Comparison of ENCODE assay signal across 10 mouse cellular contexts in genomic region chr1:153661689-153662002, GRCm38 (mm10). TPM values are rescaled to one million over a fixed set of nuclear protein-coding genes. Genes with fewer than 3 reads are reported as not detected.
A peak's percentile ranks its signal among the peaks of the same experiment; 100 is the strongest.
DNase-seq lines count a peak whose midpoint lies in the region; ATAC-seq and TF ChIP-seq lines count a peak whose summit lies in the region.
"Had no signal": no experiment of that assay in that cellular context is flagged by ENCODE, and none has a peak within 500 bp of the region (broad histone marks: within the 10 kb centered on the region; RNA-seq: fewer than 3 reads in every experiment).

No protein-coding gene starts in this region.

- WGBS in liver, embryonic 12.5 days (ENCODE audit: insufficient replicate concordance), result 38% methylated on average over 4 of the region's 4 CpGs
- WGBS in forebrain, postnatal 0 days, result 32% methylated on average over 4 of the region's 4 CpGs
- 18% methylated on average over 4 of the region's 4 CpGs for WGBS in limb, embryonic 15.5 days
- WGBS in neural tube, embryonic 13.5 days, result 33% methylated on average over 4 of the region's 4 CpGs
- 86% methylated on average over 4 of the region's 4 CpGs for WGBS in thymus, adult 2 months

- no peak overlapping the region for H3K4me2 ChIP-seq in liver, embryonic 12.5 days
- peak overlapping the region; percentile 40 for H3K4me2 ChIP-seq in forebrain, postnatal 0 days (ENCODE audit: low read depth)
- no peak overlapping the region for H3K4me2 ChIP-seq in limb, embryonic 15.5 days
- H3K4me2 ChIP-seq in neural tube, embryonic 13.5 days, result peak overlapping the region; percentile 56
- H3K4me2 ChIP-seq: embryonic facial prominence, embryonic 12.5 days had no signal

- no peaks in the 10 kb centered on the region for H3K36me3 ChIP-seq in liver, embryonic 12.5 days
- H3K36me3 ChIP-seq in forebrain, postnatal 0 days (ENCODE audit: insufficient read depth), result no peaks in the 10 kb centered on the region
- H3K36me3 ChIP-seq in limb, embryonic 15.5 days, result no peaks in the 10 kb centered on the region
- H3K36me3 ChIP-seq in neural tube, embryonic 13.5 days, result no peaks in the 10 kb centered on the region
- H3K36me3 ChIP-seq in thymus, adult 2 months (ENCODE audit: control insufficient read depth, insufficient read depth, low read length), result no peaks in the 10 kb centered on the region
- H3K36me3 ChIP-seq: embryonic facial prominence, embryonic 12.5 days had no signal

- no peak overlapping the region for H3K4me3 ChIP-seq in liver, embryonic 12.5 days
- H3K4me3 ChIP-seq in forebrain, postnatal 0 days (ENCODE audit: low read depth, low read length), result 0 out of 2 replicates have a peak overlapping the region, but pooled peaks have one; percentile 3
- H3K4me3 ChIP-seq in limb, embryonic 15.5 days, result no peak overlapping the region
- H3K4me3 ChIP-seq in neural tube, embryonic 13.5 days, result peak overlapping the region; percentile 26
- H3K4me3 ChIP-seq in thymus, adult 2 months (ENCODE audit: control insufficient read depth, insufficient read depth, low read length), result no peak overlapping the region
- H3K4me3 ChIP-seq: embryonic facial prominence, embryonic 12.5 days had no signal

- TF ChIP-seq CTCF in forebrain, postnatal 0 days (IDR thresholded peaks at IDR 0.05; ENCODE audit: low read depth), result no peak
- TF ChIP-seq CTCF in thymus, adult 2 months (IDR thresholded peaks at IDR 0.05; ENCODE audit: borderline replicate concordance, control insufficient read depth, extremely low read depth, insufficient read depth, low read length, poor library complexity), result no peak

- H3K27ac ChIP-seq in liver, embryonic 12.5 days, result no peak overlapping the region
- peak overlapping the region; percentile 62 for H3K27ac ChIP-seq in forebrain, postnatal 0 days (ENCODE audit: low read depth, low read length)
- peak overlapping the region; percentile 29 for H3K27ac ChIP-seq in limb, embryonic 15.5 days
- peak overlapping the region; percentile 97 for H3K27ac ChIP-seq in neural tube, embryonic 13.5 days (replicated peaks)
- no peak overlapping the region for H3K27ac ChIP-seq in thymus, adult 2 months (ENCODE audit: control insufficient read depth, insufficient read depth, low read length)
- H3K27ac ChIP-seq: embryonic facial prominence, embryonic 12.5 days had no signal

- no peak overlapping the region for H3K9ac ChIP-seq in liver, embryonic 12.5 days
- H3K9ac ChIP-seq in forebrain, postnatal 0 days, result peak overlapping the region; percentile 28; the same call in 1 of the 2 replicates
- no peak overlapping the region for H3K9ac ChIP-seq in limb, embryonic 15.5 days
- peak overlapping the region; percentile 71 for H3K9ac ChIP-seq in neural tube, embryonic 13.5 days
- H3K9ac ChIP-seq: embryonic facial prominence, embryonic 12.5 days had no signal

- H3K27me3 ChIP-seq in liver, embryonic 12.5 days (replicated peaks), result peaks cover 33% of the 10 kb centered on the region
- H3K27me3 ChIP-seq in forebrain, postnatal 0 days (ENCODE audit: insufficient read depth, low read length), result no peaks in the 10 kb centered on the region
- H3K27me3 ChIP-seq in limb, embryonic 15.5 days, result peaks cover 11% of the 10 kb centered on the region; the same call in 1 of the 2 replicates
- H3K27me3 ChIP-seq in neural tube, embryonic 13.5 days, result no peaks in the 10 kb centered on the region
- no peaks in the 10 kb centered on the region for H3K27me3 ChIP-seq in thymus, adult 2 months (ENCODE audit: control insufficient read depth, insufficient read depth, low read length)

- no peaks in the 10 kb centered on the region for H3K4me1 ChIP-seq in liver, embryonic 12.5 days
- peaks cover 36% of the 10 kb centered on the region for H3K4me1 ChIP-seq in forebrain, postnatal 0 days (ENCODE audit: insufficient read depth)
- H3K4me1 ChIP-seq in limb, embryonic 15.5 days, result peaks cover 33% of the 10 kb centered on the region
- peaks cover 85% of the 10 kb centered on the region for H3K4me1 ChIP-seq in neural tube, embryonic 13.5 days (replicated peaks)
- H3K4me1 ChIP-seq in thymus, adult 2 months (replicated peaks; ENCODE audit: control insufficient read depth, insufficient read depth, low read length), result no peaks in the 10 kb centered on the region

- TF ChIP-seq POLR2A in thymus, adult 2 months (IDR thresholded peaks at IDR 0.05; ENCODE audit: control insufficient read depth, extremely low read depth, insufficient read depth, low read length, poor library complexity), result no peak

- no peak for DNase-seq in liver
- no peak for DNase-seq in forebrain, postnatal 0 days
- DNase-seq in thymus, adult 2 months, result no peak
- no peak for DNase-seq in left cerebral cortex, adult 9 months (ENCODE audit: low spot score in 2 of 2)
- no peak for DNase-seq in layer of hippocampus, adult 9-10 months (ENCODE audit: low spot score)
- DNase-seq: thymus, adult 18-20 months had no signal

- H3K9me3 ChIP-seq in liver, embryonic 12.5 days (replicated peaks), result no peaks in the 10 kb centered on the region
- no peaks in the 10 kb centered on the region for H3K9me3 ChIP-seq in forebrain, postnatal 0 days (ENCODE audit: low read length)
- no peaks in the 10 kb centered on the region for H3K9me3 ChIP-seq in limb, embryonic 15.5 days
- no peaks in the 10 kb centered on the region for H3K9me3 ChIP-seq in neural tube, embryonic 13.5 days
- H3K9me3 ChIP-seq: embryonic facial prominence, embryonic 12.5 days had no signal

- peak; percentile 35; the same call in 1 of the 2 replicates for ATAC-seq in liver, embryonic 12.5 days
- ATAC-seq in forebrain, postnatal 0 days, result no peak
- ATAC-seq in limb, embryonic 15.5 days (ENCODE audit: insufficient number of reproducible peaks, low FRiP score, low TSS enrichment, low read depth), result no peak
- ATAC-seq in neural tube, embryonic 13.5 days (ENCODE audit: low read depth), result no peak

RNA-seq across cellular contexts. Expression of gene Rgs8, which starts 8.8 kb away (rescaled TPM):
- 0.10 and 0.22 TPM in 2 replicates for polyA plus RNA-seq in liver, embryonic 12.5 days (2016; fragmentation: Nextera tagmentation; extraction: Ambion mirVana)
- 19.3 and 22.7 TPM in 2 replicates for total RNA-seq in forebrain, postnatal 0 days (2014; rRNA removed)
- polyA plus RNA-seq in forebrain, postnatal 0 days (2015; fragmentation: Nextera tagmentation; extraction: Ambion mirVana), result 12.0 and 16.6 TPM in 2 replicates
- polyA plus RNA-seq in limb, embryonic 15.5 days (2015; fragmentation: Nextera tagmentation; extraction: Ambion mirVana), result 0.61 and 0.91 TPM in 2 replicates
- polyA plus RNA-seq in neural tube, embryonic 13.5 days (2015; fragmentation: Nextera tagmentation; extraction: Ambion mirVana), result 16.9 and 17.2 TPM in 2 replicates
- 0.11 and 0.20 TPM in 2 replicates for polyA plus RNA-seq in thymus, adult 2 months (2012; rRNA removed)

Comparison
In these comparisons a context has a peak if more than half of its experiments do, and no peak if none do; other contexts are left out.
1. H3K27ac ChIP-seq: peak in forebrain, postnatal 0 days (single experiment), limb, embryonic 15.5 days (single experiment) and neural tube, embryonic 13.5 days (single experiment); none in liver, embryonic 12.5 days (single experiment) and thymus, adult 2 months (single experiment).
2. H3K4me2 ChIP-seq: peak in forebrain, postnatal 0 days (single experiment) and neural tube, embryonic 13.5 days (single experiment); none in liver, embryonic 12.5 days (single experiment) and limb, embryonic 15.5 days (single experiment).
3. H3K4me3 ChIP-seq: peak in forebrain, postnatal 0 days (single experiment) and neural tube, embryonic 13.5 days (single experiment); none in liver, embryonic 12.5 days (single experiment), limb, embryonic 15.5 days (single experiment) and thymus, adult 2 months (single experiment).
4. H3K9ac ChIP-seq: peak in forebrain, postnatal 0 days (single experiment) and neural tube, embryonic 13.5 days (single experiment); none in liver, embryonic 12.5 days (single experiment) and limb, embryonic 15.5 days (single experiment).